Mouse (Mus musculus) heart, embryonic 15.5 days (tissue): Measurements from ENCODE around the gene Gm5617. TPM values are rescaled to one million over a fixed set of nuclear protein-coding genes. Genes with fewer than 3 reads are reported as not detected.
"Not testable (repeated sequence)": the region's sequence is repeated elsewhere in the genome, so short reads cannot be mapped to it uniquely, and the experiment has no call there.

Experiments used
- ATAC-seq: fragments of 200-750 bp; cut with Nextera tagmentation; replicated peaks from 2 replicates; pipeline ENCODE4 v1.8.0; 2017; ENCODE audit warnings: low read depth, moderate TSS enrichment; ENCODE audit not compliant: insufficient number of reproducible peaks, insufficient read depth, low FRiP score
- H3K27ac ChIP-seq: fragments of 300-500 bp; sonication (generic); 2 replicates; pipeline ENCODE4 v1.5.1; 2015; ENCODE audit warnings: mild to moderate bottlenecking, inconsistent platforms
- H3K27me3 ChIP-seq: fragments of 300-500 bp; sonication (generic); 2 replicates; pipeline ENCODE4 v1.6.1; 2015; ENCODE audit warnings: inconsistent platforms
- H3K36me3 ChIP-seq: fragments of 300-500 bp; sonication (generic); 2 replicates; pipeline ENCODE4 v1.6.1; 2015; ENCODE audit warnings: mild to moderate bottlenecking, inconsistent platforms
- H3K4me1 ChIP-seq: fragments of 300-500 bp; sonication (generic); replicated peaks from 2 replicates; pipeline ENCODE4 v1.6.1; 2015; ENCODE audit warnings: inconsistent platforms
- H3K4me2 ChIP-seq: fragments of 300-500 bp; sonication (generic); 2 replicates; pipeline ENCODE4 v1.6.1; 2015; ENCODE audit warnings: inconsistent platforms, mild to moderate bottlenecking, moderate library complexity
- H3K4me3 ChIP-seq: fragments of 300-500 bp; sonication (generic); 2 replicates; pipeline ENCODE4 v1.5.1; 2015; ENCODE audit warnings: mild to moderate bottlenecking, inconsistent platforms
- H3K9ac ChIP-seq: fragments of 300-500 bp; sonication (generic); 2 replicates; pipeline ENCODE4 v1.6.1; 2015; ENCODE audit warnings: mild to moderate bottlenecking, inconsistent platforms
- H3K9me3 ChIP-seq: fragments of 300-500 bp; sonication (generic); replicated peaks from 2 replicates; pipeline ENCODE4 v1.6.1; 2016; ENCODE audit warnings: inconsistent platforms
- WGBS: fragments of 180-500 bp; shearing (Covaris S2); methylation state at CpG from one replicate; pipeline ENCODE4 v1.1.7; 2015; ENCODE audit warnings: mixed read lengths; 5-methylcytosine and 5-hydroxymethylcytosine counted together
- polyA plus RNA-seq: library from polyadenylated mRNA; unstranded; fragments of >200 nt; fragmentation: Nextera tagmentation; extraction: Ambion mirVana; gene quantifications from 2 replicates; pipeline ENCODE4 v1.2.1, GENCODE M21; 2015

Gm5617 gene
- polyA plus RNA-seq, 1 experiment from 2014 or later: 35.2 TPM

DNA sequence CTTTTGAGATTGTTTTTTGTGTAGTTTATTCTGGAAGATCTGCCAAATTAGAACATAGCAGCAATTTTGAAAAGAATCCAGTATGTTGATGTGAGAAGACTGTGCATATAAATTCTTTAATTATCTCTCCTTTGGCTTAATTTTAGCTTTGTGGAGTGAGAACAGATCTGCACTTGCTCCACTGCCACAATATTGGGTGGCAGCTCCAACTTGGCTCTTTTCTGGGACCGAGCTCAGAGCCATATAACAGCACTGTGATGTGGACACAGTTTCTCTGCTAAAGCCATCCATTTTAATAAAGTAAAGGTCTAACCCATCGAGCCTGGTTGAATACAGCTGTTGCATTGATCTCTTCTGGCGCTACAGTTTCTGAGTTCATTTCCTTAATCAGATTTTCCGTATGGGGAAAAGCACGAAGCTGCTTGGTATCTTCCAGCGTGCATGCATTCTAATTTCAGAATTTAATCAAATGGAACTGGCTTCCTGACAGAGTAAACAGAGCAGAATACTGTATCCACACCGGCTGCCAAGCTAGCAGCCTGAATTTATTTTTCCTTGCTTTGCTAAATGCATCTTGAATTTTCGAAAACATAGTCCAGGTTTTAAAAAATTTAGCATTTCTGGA, 9.6 kb downstream of the Gm5617 start:
- Histone ChIP-seq H3K9me3 (no peaks in the 10 kb centered on the region), H3K27ac (no peak overlapping the region), H3K4me1 (no peaks in the 10 kb centered on the region), H3K36me3 (no peaks in the 10 kb centered on the region), H3K4me3 (no peak overlapping the region), H3K9ac (no peak overlapping the region), H3K4me2 (no peak overlapping the region), H3K27me3 (peaks cover 7% of the 10 kb centered on the region; the same call in 1 of the 2 replicates)
- 56% methylated on average over 8 of the region's 8 CpGs for WGBS
- ATAC-seq: no peak

GRCm38 (mm10) chr9:48510134-48510533, 14.9 kb downstream of the Gm5617 start:
- ATAC-seq: no peak
- H3K9me3 ChIP-seq: no peaks in the 10 kb centered on the region
- H3K9ac ChIP-seq: no peak overlapping the region
- H3K4me1 ChIP-seq: peaks cover 4% of the 10 kb centered on the region; the same call in 1 of the 2 replicates
- WGBS: 78% methylated on average over 5 of the region's 5 CpGs
- no peaks in the 10 kb centered on the region for H3K27me3 ChIP-seq
- H3K36me3 ChIP-seq: no peaks in the 10 kb centered on the region
- no peak overlapping the region for H3K4me2 ChIP-seq
- H3K27ac ChIP-seq: no peak overlapping the region
- no peak overlapping the region for H3K4me3 ChIP-seq

DNA sequence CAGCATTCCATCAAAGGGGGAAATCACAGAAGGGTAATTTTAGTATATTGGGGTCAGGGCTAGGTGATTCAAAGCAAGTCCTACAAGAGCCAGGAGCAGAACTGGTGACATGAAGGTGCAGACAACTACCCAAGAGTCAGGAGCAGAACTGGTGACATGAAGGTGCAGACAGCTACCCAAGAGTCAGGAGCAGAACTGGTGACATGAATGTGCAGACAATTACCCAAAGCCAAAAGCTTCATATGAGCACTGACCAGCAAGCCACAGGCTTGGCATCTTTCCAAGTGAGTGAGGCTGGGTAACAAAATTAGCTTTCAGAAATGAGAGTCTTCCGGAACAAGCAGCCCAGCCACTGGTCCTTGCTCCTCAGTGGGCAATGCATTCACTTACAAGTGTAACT, 20.1 kb downstream of the Gm5617 start:
- Histone ChIP-seq H3K4me3 (no peak overlapping the region), H3K4me1 (peaks cover 12% of the 10 kb centered on the region), H3K36me3 (no peaks in the 10 kb centered on the region), H3K27me3 (no peaks in the 10 kb centered on the region), H3K27ac (peak overlapping the region; percentile 76), H3K9me3 (no peaks in the 10 kb centered on the region), H3K4me2 (no peak overlapping the region), H3K9ac (no peak overlapping the region)
- peak; percentile 92 for ATAC-seq
- WGBS: 13% methylated on average over 1 of the region's 1 CpGs

DNA sequence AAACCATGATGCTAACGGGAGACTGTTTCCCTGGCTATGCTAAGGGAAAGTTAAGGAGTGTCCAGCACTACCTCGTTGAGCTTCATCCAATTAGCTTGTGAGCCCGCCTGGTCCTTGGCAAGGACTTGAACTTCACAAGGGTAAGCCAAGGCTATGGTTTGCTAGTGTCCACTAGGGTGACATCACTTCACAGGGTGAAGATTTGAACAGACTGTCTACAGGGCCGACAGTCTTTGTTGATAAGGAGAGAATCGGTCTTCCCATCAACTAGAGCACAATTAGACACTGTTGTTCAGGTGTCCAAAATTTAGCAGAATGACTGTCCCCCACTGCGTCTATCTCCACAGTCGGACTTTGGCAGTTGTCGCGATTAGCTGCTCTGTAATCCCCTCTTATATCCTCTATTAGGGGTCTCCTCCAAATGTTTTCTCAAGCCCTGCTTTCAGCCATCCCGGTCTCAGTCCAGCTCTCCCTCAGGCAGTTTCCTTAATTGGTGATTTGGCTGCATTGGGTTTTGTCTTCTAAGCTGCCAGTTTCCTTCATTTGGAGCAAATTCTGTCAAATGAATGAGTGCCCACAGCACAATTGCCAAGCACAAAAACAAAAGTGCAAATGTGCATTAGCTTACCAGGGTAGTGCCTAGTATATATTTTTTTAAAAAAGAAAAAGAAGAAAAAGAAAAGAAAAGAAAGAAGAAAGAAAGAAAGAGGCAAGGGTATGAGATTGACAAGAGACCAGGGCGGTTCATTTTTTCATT, 21.6 kb downstream of the Gm5617 start:
- Histone ChIP-seq H3K4me3 (no peak overlapping the region), H3K9ac (no peak overlapping the region), H3K4me1 (peaks cover 12% of the 10 kb centered on the region), H3K27me3 (no peaks in the 10 kb centered on the region), H3K9me3 (no peaks in the 10 kb centered on the region), H3K4me2 (no peak overlapping the region), H3K27ac (peak overlapping the region; percentile 76), H3K36me3 (no peaks in the 10 kb centered on the region)
- 81% methylated on average over 11 of the region's 11 CpGs for WGBS
- no peak for ATAC-seq

DNA sequence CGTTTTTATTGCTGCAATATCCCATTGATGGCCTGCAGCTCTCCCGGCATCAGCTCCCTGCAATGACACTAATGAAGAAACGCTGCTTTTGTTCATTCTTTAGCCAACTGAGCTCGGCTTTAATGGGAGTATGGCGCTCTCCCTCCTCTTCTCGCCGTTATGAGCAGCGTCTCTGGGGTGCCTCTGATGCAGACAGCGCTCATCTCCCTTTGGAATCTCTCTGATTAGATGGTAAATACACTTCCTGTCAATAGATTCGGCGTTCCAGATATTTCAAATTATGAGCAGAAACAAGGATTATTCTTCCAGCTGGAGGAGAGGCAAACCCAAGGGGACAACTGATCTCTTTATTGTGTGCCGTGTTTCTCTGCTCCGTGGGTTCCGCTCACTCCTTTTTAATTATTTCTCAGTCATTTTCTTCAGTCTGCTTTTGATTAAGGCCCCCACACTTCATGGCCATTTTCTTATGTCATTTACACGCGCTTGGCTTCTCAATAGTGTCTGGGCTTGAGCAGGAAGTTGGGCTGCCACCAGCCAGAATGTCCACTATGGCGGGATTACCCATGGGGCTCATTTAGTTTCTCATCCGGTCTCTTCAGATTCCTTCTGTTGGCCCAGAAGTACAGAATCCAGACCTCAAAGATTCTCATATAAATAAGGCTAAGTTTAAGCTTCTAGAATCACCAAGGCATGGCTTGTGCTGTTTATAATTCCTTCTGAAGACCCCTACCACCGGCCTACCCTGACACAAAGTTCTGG, 22.3 kb downstream of the Gm5617 start:
- no peak for ATAC-seq
- no peak overlapping the region for H3K27ac ChIP-seq
- H3K9ac ChIP-seq: no peak overlapping the region
- H3K4me1 ChIP-seq: peaks cover 12% of the 10 kb centered on the region
- H3K36me3 ChIP-seq: no peaks in the 10 kb centered on the region
- H3K27me3 ChIP-seq: no peaks in the 10 kb centered on the region
- WGBS: 79% methylated on average over 19 of the region's 19 CpGs
- no peak overlapping the region for H3K4me3 ChIP-seq
- H3K4me2 ChIP-seq: no peak overlapping the region
- H3K9me3 ChIP-seq: no peaks in the 10 kb centered on the region

DNA sequence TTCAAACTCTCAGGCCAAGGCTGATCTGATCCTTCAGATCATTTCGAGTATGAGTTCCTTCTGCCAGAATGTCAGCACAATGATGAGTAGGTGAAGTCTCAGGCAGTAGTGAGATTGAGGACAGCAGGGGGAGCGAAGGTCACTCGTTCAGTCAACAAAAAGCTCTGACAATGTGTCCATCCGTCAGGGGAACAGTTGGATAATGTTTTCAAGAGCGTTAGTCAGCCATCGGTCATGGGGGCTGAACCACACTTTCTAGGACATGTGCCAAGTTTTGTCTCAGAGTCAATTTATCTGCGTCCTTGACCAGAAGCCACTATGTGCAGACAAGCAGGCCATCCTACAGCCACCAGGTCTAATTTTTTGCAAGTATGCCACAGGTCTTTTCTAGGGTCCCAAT, 25.2 kb downstream of the Gm5617 start:
- H3K9ac ChIP-seq, H3K9me3 ChIP-seq, ATAC-seq, H3K4me1 ChIP-seq, H3K27ac ChIP-seq, H3K4me2 ChIP-seq, H3K4me3 ChIP-seq, H3K36me3 ChIP-seq, H3K27me3 ChIP-seq: not testable (repeated sequence)
- WGBS: 3% methylated on average over 5 of the region's 7 CpGs

GRCm38 (mm10) chr9:48525566-48525965, 30.3 kb downstream of the Gm5617 start:
- H3K4me3 ChIP-seq: no peak overlapping the region
- no peaks in the 10 kb centered on the region for H3K9me3 ChIP-seq
- no peaks in the 10 kb centered on the region for H3K4me1 ChIP-seq
- no peak overlapping the region for H3K9ac ChIP-seq
- no peak for ATAC-seq
- H3K4me2 ChIP-seq: no peak overlapping the region
- H3K27ac ChIP-seq: no peak overlapping the region
- no peaks in the 10 kb centered on the region for H3K27me3 ChIP-seq
- H3K36me3 ChIP-seq: no peaks in the 10 kb centered on the region
- WGBS: 3% methylated on average over 1 of the region's 1 CpGs

DNA sequence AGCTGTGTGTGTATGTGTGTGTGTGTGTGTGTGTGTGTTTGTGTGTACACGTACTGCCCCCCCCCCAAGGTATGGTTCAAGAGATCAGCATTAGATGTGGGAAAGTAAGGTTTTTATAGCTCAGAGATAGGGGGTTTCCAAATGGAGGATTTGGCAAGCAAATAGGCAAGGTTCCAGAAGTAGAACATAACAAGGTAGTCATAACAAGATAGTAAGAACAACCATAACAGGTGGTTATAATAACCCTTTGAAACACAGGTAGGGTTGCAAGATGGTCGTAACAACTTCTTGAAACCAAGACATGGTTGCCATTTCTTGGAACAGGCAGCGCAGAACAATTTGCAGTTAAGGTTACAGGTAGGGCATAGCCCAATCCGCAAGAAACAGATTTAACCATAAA, 31.3 kb downstream of the Gm5617 start:
- no peak overlapping the region for H3K4me3 ChIP-seq
- ATAC-seq: no peak
- H3K9ac ChIP-seq: no peak overlapping the region
- H3K4me1 ChIP-seq: no peaks in the 10 kb centered on the region
- H3K36me3 ChIP-seq: no peaks in the 10 kb centered on the region
- no peak overlapping the region for H3K27ac ChIP-seq
- H3K9me3 ChIP-seq: no peaks in the 10 kb centered on the region
- H3K27me3 ChIP-seq: no peaks in the 10 kb centered on the region
- H3K4me2 ChIP-seq: no peak overlapping the region
- WGBS: 82% methylated on average over 4 of the region's 4 CpGs

GRCm38 (mm10) chr9:48531294-48531693, 36.1 kb downstream of the Gm5617 start:
- H3K9ac ChIP-seq: no peak overlapping the region
- no peaks in the 10 kb centered on the region for H3K36me3 ChIP-seq
- H3K4me1 ChIP-seq: no peaks in the 10 kb centered on the region
- no peaks in the 10 kb centered on the region for H3K9me3 ChIP-seq
- H3K4me3 ChIP-seq: no peak overlapping the region
- 77% methylated on average over 4 of the region's 4 CpGs for WGBS
- no peak overlapping the region for H3K27ac ChIP-seq
- H3K4me2 ChIP-seq: no peak overlapping the region
- ATAC-seq: no peak
- no peaks in the 10 kb centered on the region for H3K27me3 ChIP-seq

- Histone ChIP-seq H3K4me2 (no peak overlapping the region), H3K27ac (no peak overlapping the region), H3K27me3 (no peaks in the 10 kb centered on the region), H3K9ac (no peak overlapping the region), H3K4me3 (no peak overlapping the region), H3K4me1 (no peaks in the 10 kb centered on the region), H3K9me3 (no peaks in the 10 kb centered on the region), H3K36me3 (no peaks in the 10 kb centered on the region)
- 62% methylated on average over 3 of the region's 3 CpGs for WGBS
- no peak for ATAC-seq
Measured at GRCm38 (mm10) chr9:48532203-48532602, 37.0 kb downstream of the Gm5617 start.

GRCm38 (mm10) chr9:48532730-48533129, 37.5 kb downstream of the Gm5617 start:
- H3K27me3 ChIP-seq: no peaks in the 10 kb centered on the region
- no peaks in the 10 kb centered on the region for H3K9me3 ChIP-seq
- WGBS: 65% methylated on average over 2 of the region's 2 CpGs
- H3K4me1 ChIP-seq: no peaks in the 10 kb centered on the region
- no peak overlapping the region for H3K9ac ChIP-seq
- no peak overlapping the region for H3K4me3 ChIP-seq
- no peak for ATAC-seq
- no peak overlapping the region for H3K4me2 ChIP-seq
- H3K27ac ChIP-seq: no peak overlapping the region
- no peaks in the 10 kb centered on the region for H3K36me3 ChIP-seq
